Mouse (Mus musculus): ENCODE measurements around the gene Cd300lg.

Cd300lg gene

GRCm38 (mm10) chr11:102025354-102025753 lies 16.0 kb upstream of the Cd300lg start:
- in situ Hi-C loops (cut with MboI, MseI) = no loop called here

DNA sequence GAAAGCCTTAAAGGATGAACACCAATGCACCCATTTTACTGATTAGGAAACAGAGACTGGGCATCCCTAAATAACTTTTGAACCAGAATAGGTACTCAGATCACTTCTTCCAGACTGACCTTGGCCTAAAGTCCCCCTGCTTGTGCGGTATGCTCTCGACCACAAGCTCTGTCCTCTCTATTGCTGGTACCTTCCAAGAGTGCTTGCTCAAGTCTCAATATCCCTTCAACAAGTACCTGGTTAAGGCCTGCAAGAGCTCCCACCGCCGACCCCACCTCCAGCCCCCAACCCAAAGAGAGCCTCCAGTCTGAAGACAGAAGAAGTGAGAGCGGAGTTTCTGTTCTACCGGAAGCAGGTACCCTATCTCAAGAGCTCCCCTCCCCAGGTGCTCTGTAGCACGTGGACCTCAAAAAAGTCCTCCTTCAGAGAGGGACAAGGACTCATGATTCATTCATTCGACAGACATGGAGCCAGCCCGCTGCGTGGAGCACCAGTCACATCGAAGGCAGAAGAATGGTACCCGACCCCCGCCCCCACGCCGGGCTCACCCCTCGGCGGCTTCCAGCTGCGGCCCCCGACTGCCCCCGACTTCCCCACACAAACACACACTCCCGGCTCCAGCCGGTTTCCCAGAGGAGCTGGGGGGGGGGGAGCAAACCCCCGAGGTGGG lies 15.2 kb upstream of the Cd300lg start:
- in situ Hi-C loops (cut with MboI, MseI) = no loop called here

GRCm38 (mm10) chr11:102026694-102027360 lies 14.5 kb upstream of the Cd300lg start:
- in situ Hi-C loops (cut with MboI, MseI) = no loop called here

DNA sequence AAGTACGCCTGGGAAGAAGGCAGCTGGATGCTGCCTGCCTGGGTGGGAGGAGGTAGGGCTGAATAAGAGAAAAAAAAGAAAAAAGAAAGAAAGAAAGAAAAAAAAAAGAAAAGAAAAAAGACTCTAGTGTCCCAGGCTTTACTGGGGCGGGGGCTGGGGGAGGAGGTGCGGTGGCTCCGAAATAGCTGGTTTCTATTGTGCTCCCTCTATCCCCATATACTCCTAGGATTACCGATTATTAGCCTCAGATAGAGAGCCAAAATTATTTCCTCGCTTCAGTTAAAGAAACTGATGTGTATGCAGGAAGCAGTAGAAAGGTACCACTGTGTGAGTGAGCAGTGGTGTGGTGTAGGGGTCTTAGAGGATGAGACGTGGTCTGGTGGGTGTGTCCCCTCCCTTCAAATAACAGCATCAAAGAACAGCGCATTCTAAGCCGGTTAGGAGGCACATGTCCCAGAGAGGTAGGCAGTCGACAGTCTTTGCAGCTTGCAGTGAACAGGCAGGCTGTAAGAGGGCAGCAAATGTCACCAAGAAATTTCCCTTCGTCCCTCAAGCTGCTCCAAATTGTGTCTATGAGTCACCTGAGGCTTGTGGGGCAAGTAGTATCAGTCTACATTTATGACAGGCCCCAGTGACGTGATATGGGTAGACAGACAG lies 13.8 kb upstream of the Cd300lg start:
- in situ Hi-C loops (cut with MboI, MseI) = no loop called here

DNA sequence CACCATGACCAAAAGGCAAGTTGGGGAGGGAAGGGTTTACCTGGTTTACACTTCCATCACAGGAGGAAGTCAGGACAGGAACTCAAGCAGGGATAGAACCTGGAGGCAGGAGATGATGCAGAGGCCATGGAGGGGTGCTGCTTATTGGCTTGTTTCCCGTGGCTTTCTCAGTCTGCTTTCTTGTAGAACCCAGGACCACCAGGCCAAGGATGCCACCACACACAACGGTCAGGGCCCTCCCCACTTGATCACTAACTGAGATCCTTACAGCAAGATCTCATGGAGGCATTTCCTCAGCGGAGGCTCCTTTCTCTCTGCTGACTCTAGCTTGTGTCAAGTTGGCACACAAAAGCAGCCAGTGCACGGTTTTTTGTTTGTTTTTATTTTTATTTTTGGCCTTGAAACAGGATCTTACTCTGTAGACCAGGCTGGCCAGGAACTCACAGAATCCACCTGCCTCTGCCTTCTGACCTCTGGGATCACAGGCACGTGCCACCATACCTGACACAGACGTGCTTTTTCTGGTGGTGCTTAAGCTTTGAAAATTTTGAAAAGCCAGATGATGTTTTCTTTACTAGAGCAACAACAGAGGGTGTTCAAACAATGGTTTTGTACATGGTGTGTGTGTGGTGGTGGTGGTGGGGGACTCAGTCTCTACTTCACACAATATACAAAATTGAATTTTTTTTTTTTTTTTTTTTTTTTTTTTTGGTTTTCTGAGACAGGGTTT lies 13.1 kb upstream of the Cd300lg start, which contains the start of gene Mpp3:
Gene Mpp3 (minus strand): TSS at position 375 of the 730 bp plus-strand sequence.
- in situ Hi-C loops (cut with MboI, MseI) = no loop called here

- in situ Hi-C loops (cut with MboI, MseI) = no loop called here
Observed at GRCm38 (mm10) chr11:102029304-102029703, 12.0 kb upstream of the Cd300lg start.

DNA sequence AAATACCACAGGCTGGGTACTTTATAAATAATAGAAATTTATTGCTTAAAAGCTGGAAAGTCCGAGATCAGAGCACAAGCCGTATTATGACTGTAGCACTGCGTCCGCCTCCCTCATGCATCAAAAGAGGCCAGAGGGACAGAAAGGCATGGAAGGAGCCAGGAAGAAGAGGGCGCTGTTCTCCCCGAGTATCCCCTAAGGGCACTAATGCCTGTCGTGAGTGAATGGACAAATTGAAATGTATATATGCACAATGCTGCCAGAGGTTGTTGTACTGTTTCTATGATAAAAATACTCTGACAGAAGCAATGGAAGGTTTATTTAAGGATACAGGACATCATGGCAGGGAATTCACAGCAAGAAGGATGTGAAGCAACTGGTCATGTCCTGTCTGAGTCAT lies 11.3 kb upstream of the Cd300lg start:
- in situ Hi-C loops (cut with MboI, MseI) = no loop called here

GRCm38 (mm10) chr11:102031149-102031548 lies 10.2 kb upstream of the Cd300lg start:
- in situ Hi-C loops (cut with MboI, MseI) = no loop called here

DNA sequence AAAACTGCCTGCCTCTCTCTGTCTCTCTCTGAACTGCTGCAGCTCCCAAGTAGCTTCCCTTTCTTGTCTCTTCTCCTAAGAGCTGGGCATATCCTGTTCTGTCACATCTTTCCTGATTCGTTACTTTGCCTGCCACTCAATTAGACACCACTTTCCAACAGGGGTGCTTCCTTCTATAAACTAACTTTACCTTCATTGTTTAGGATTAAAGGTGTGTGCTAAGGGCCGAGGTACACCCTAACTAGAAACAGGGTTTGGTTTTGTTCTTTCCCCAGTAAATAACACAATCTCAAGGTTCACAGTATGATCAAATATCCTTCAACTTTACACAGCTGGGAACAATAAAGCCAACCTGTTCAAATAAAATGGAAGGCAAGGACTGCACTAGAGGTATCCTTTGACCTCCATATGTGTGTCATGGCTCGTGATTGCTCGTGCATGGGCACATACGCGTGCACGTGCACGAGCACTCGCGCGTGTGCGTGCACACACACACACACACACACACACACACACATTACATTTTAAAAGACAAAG lies 8.2 kb upstream of the Cd300lg start:
- in situ Hi-C loops (cut with MboI, MseI) = no loop called here

GRCm38 (mm10) chr11:102034887-102035286 lies 6.4 kb upstream of the Cd300lg start:
- in situ Hi-C loops (cut with MboI, MseI) = no loop called here

GRCm38 (mm10) chr11:102035456-102035960 lies 5.8 kb upstream of the Cd300lg start:
- in situ Hi-C loops (cut with MboI, MseI) = no loop called here

DNA sequence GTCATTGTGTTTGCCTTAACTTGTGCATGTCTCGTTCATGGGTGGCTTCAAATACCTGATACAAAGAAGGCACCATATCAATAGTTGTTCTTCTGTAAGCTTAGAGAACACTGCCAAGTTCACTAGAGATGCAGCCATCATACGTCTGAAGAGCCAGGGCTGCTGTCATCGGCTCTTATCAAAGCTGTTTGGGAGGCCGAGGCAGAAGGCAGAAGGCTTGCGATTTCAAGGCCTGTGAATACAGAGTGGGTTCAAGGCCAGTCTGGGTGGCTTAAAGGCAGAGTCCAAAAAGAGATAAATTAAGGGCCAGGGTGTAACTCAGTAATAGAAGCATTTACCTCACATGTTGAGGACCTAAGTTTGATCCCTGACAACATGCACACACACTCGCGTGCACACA lies 5.0 kb upstream of the Cd300lg start:
- in situ Hi-C loops (cut with MboI, MseI) = no loop called here

DNA sequence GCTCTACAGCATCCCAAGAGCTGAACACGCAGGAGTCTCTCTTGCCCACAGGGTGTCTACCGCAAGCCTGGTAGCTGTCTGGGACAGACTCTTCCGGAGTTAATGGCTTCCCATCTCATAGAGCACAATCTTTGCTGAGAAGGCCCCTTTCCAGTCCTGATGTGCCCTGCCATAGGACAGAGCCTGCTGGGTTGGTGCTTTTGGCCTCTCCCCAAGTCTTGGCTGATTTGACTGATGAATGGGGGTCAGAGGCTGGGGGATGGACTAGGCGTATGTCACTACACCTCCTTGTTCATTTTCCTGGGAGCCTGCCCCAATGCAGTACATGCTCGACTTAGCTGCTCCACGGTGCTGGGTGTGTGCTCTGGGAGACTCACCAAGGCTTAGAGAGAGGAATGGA lies 3.5 kb upstream of the Cd300lg start:
- in situ Hi-C loops (cut with MboI, MseI) = no loop called here

DNA sequence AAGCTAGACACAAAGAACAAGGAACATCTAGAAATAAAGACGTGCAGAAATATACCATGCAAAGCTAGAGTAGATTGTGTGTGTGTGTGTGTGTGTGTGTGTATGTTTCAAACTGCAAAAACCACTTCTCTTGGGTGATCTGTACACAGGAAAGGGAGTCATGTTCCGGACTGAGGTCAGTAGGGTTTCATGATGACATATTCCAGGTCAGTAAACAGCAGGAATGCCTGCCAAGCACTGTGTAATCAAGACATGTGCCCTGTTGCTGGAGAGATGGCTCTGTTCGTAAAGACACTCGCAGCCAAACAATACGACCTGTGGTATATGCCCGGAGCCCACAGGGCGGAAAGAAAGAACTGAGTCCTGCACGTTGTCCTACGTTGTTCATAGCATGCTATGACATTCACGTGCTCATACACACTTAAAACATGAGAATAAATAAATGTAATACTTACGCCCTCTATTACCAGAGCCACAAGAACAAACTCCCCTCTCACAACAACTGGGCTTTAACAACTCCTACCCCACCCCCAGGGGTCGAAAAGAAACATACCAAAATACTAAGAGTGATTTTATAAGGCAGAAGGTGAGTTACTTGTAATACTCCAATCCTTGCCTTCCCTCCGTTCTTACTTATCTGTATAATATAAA lies 1.7 kb upstream of the Cd300lg start:
- in situ Hi-C loops (cut with MboI, MseI) = no loop called here

DNA sequence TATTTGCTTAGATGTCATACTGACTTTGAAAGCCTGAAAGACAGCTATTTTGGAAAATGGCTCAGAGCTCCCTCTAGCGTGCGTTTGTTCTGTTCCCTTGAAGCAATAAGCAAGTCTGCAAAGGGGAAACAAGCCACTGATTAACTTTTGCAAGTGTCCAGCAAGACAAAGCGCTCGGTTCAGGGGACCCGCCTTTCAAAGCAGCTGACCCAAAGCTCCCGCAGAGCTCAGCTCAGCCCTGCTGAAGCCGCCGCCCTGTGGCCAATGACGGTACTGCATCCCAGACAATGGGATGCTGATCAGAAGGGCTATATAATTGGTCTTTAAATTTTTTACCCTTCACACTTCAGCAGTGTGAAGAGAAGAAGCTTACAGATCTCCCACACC lies 1.2 kb upstream of the Cd300lg start:
- in situ Hi-C loops (cut with MboI, MseI) = no loop called here

GRCm38 (mm10) chr11:102040646-102041045 lies 663 bp upstream of the Cd300lg start:
- in situ Hi-C loops (cut with MboI, MseI) = no loop called here

DNA sequence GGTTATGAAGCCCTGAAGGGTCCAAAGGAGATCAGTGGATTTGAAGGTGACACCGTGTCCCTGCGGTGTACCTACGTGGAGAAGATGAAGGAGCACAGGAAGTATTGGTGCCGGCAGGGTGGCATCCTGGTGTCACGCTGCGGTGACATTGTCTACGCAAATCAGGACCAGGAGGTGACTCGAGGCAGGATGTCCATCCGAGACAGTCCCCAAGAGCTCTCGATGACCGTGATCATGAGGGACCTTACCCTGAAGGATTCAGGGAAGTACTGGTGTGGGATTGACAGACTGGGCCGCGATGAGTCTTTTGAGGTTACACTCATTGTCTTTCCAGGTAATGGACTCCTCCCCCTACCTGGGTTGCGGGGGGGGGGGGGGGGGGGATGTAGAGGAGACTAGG lies 1.7 kb downstream of the Cd300lg start:
- in situ Hi-C loops (cut with MboI, MseI) = no loop called here

GRCm38 (mm10) chr11:102043381-102043780 lies 2.1 kb downstream of the Cd300lg start:
- in situ Hi-C loops (cut with MboI, MseI) = no loop called here

DNA sequence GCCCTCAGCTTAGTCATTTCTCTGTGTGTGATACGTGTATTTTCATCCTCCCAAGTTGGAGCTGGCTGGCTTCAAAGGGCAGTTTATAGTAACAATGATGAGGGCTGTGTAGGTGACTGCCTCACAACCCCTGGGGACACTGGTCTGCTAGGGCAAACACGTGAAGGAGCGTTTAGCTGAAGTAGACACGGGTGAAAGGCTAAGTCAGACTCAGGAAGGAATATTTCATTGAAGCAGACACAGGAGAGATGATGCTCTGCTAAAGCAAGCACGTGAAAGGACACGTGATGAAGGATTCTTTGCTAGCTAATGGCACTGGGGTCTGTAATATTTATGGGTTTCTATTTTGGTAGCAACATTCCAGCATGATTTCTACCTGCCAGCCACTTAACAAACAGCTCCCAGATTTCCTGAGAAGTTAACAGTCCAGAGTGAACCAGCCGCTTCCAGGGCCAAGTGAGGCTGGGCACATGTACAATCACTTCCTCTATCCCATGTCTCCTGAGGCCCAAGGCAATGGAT lies 3.4 kb downstream of the Cd300lg start:
- in situ Hi-C loops (cut with MboI, MseI) = no loop called here

GRCm38 (mm10) chr11:102046607-102047006 lies 5.3 kb downstream of the Cd300lg start:
- in situ Hi-C loops (cut with MboI, MseI) = no loop called here

- in situ Hi-C loops (cut with MboI, MseI) = no loop called here
Observed at GRCm38 (mm10) chr11:102049875-102050482, 8.7 kb downstream of the Cd300lg start.
